Mouse (Mus musculus): ENCODE measurements around the gene Kcnj15. TPM values are rescaled to one million over a fixed set of nuclear protein-coding genes. Genes with fewer than 3 reads are reported as not detected.

Kcnj15 gene
- polyA plus RNA-seq (2012; fragmentation: generic; extraction: Trizol) = 0.01 TPM

DNA sequence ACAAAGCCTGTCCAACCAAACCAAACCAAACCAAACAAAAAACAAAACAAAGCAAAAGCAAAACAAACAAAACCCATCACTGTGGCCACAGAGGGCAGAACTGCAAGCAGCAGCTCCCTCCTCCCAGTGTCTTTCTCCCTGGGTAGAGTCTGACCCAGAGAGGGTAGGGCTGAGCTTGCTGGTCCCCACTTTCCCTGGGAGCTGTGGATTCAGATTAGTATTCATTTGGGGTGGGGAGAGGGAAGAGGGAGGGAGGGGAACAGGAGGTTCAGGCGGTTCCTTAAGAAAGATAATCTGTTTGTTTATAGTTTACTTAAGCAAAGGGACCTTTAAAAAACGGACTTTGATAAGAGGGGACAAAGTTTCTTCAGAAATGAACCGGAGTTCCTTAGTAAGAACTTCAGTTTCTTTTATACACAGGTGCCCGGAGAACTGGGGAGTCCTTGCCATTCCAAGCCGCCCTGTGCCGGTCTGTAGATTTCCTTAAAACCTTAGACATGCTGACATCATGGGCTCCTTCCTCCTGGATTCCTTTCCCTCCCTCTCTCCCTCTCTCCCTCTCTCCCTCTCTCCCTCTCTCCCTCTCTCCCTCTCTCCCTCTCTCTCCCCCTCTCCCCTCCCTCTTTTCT, at the start of gene Kcnj15:
Gene Kcnj15 (plus strand): TSS at position 293 of the 629 bp plus-strand sequence.
- Histone ChIP-seq H3K27me3 (ENCODE audit: control insufficient read depth, insufficient read depth, insufficient read length) (no peaks in the 10 kb centered on the region), H3ac (ENCODE audit: control insufficient read depth, insufficient read length) (no peak within 1 kb of the TSS), H3K4me2 (ENCODE audit: low read depth) (no peak within 1 kb of the TSS), H3K4me3 (no peak within 1 kb of the TSS), H3K79me2 (ENCODE audit: control insufficient read depth, insufficient read depth) (no peaks in the 10 kb centered on the region), H3K36me3 (ENCODE audit: control insufficient read depth, insufficient read depth) (no peaks in the 10 kb centered on the region)
- TF ChIP-seq POLR2AphosphoS2 (IDR thresholded peaks at IDR 0.05; ENCODE audit: insufficient read length, low read depth) (no peak), TCF12 (IDR thresholded peaks at IDR 0.05; ENCODE audit: insufficient read depth, poor library complexity, severe bottlenecking) (no peak), USF1 (IDR thresholded peaks at IDR 0.05; ENCODE audit: low read depth) (no peak), TCF3 (IDR thresholded peaks at IDR 0.05; ENCODE audit: insufficient read length, low read depth) (no peak), MYOD1 (IDR thresholded peaks at IDR 0.05; ENCODE audit: control insufficient read depth in 1 of 3, insufficient read length in 2 of 3, low read depth in 2 of 3) (no peak), CEBPB (IDR thresholded peaks at IDR 0.05; ENCODE audit: insufficient read depth, poor library complexity, severe bottlenecking) (no peak), MAX (IDR thresholded peaks at IDR 0.05; ENCODE audit: low read depth) (no peak)

- Histone ChIP-seq H3K27me3 (ENCODE audit: control insufficient read depth, insufficient read depth, insufficient read length) (no peaks in the 10 kb centered on the region), H3K36me3 (ENCODE audit: control insufficient read depth, insufficient read depth) (no peaks in the 10 kb centered on the region), H3K4me3 (no peak overlapping the region), H3ac (ENCODE audit: control insufficient read depth, insufficient read length) (no peak overlapping the region), H3K4me2 (ENCODE audit: low read depth) (no peak overlapping the region), H3K79me2 (ENCODE audit: control insufficient read depth, insufficient read depth) (no peaks in the 10 kb centered on the region)
- TF ChIP-seq CEBPB (IDR thresholded peaks at IDR 0.05; ENCODE audit: insufficient read depth, poor library complexity, severe bottlenecking) (no peak), MAX (IDR thresholded peaks at IDR 0.05; ENCODE audit: low read depth) (no peak), POLR2A (IDR thresholded peaks at IDR 0.05; ENCODE audit: insufficient read length, low read depth) (no peak), REST (IDR thresholded peaks at IDR 0.05; ENCODE audit: insufficient read depth, insufficient read length) (no peak), POLR2AphosphoS2 (IDR thresholded peaks at IDR 0.05; ENCODE audit: insufficient read length, low read depth) (no peak), SRF (IDR thresholded peaks at IDR 0.05; ENCODE audit: control insufficient read depth, insufficient read length, low read depth) (no peak), MYOG (IDR thresholded peaks at IDR 0.05; ENCODE audit: control insufficient read depth in 1 of 3, insufficient read depth in 1 of 3, insufficient read length in 2 of 3, low read depth in 2 of 3) (no peak), E2F4 (IDR thresholded peaks at IDR 0.05; ENCODE audit: insufficient read depth) (no peak), USF1 (IDR thresholded peaks at IDR 0.05; ENCODE audit: low read depth) (no peak), TCF3 (IDR thresholded peaks at IDR 0.05; ENCODE audit: insufficient read length, low read depth) (no peak), MYOD1 (IDR thresholded peaks at IDR 0.05; ENCODE audit: control insufficient read depth in 1 of 3, insufficient read length in 2 of 3, low read depth in 2 of 3) (no peak), TCF12 (IDR thresholded peaks at IDR 0.05; ENCODE audit: insufficient read depth, poor library complexity, severe bottlenecking) (no peak)
Observed at GRCm38 (mm10) chr16:95208243-95208642, 49.1 kb upstream of the Kcnj15 start.

DNA sequence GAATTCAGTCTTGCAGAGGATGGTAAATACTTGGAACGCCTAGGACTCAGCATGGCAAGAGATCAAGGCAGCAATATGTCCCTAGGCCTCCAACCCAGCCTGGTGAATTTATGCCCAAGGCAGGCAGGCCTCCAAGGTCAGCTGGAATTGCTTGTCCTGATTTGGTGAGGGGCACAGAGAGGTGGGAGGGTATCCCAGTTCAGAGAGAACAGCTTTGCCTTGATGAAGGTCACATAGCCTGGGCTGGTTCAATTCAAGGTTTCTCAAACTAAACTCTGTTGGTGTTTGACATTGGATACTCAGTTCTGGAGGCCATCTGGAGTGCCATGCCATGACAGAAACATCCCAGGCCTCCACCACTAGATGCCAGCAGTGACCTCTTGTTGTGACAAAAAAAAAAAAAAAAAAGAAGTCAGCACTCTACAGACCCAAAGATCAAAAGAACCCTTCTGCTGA, 48.3 kb upstream of the Kcnj15 start:
- H3K4me3 ChIP-seq = no peak overlapping the region
- TF ChIP-seq MYOD1 (IDR thresholded peaks at IDR 0.05; ENCODE audit: control insufficient read depth in 1 of 3, insufficient read length in 2 of 3, low read depth in 2 of 3) (no peak), MYOG (IDR thresholded peaks at IDR 0.05; ENCODE audit: control insufficient read depth in 1 of 3, insufficient read depth in 1 of 3, insufficient read length in 2 of 3, low read depth in 2 of 3) (no peak), POLR2A (IDR thresholded peaks at IDR 0.05; ENCODE audit: insufficient read length, low read depth) (no peak), MAX (IDR thresholded peaks at IDR 0.05; ENCODE audit: low read depth) (no peak), SRF (IDR thresholded peaks at IDR 0.05; ENCODE audit: control insufficient read depth, insufficient read length, low read depth) (no peak), TCF3 (IDR thresholded peaks at IDR 0.05; ENCODE audit: insufficient read length, low read depth) (no peak), E2F4 (IDR thresholded peaks at IDR 0.05; ENCODE audit: insufficient read depth) (no peak), USF1 (IDR thresholded peaks at IDR 0.05; ENCODE audit: low read depth) (no peak), POLR2AphosphoS2 (IDR thresholded peaks at IDR 0.05; ENCODE audit: insufficient read length, low read depth) (no peak), REST (IDR thresholded peaks at IDR 0.05; ENCODE audit: insufficient read depth, insufficient read length) (no peak), CEBPB (IDR thresholded peaks at IDR 0.05; ENCODE audit: insufficient read depth, poor library complexity, severe bottlenecking) (no peak), TCF12 (IDR thresholded peaks at IDR 0.05; ENCODE audit: insufficient read depth, poor library complexity, severe bottlenecking) (no peak)
- H3K36me3 ChIP-seq (ENCODE audit: control insufficient read depth, insufficient read depth) = no peaks in the 10 kb centered on the region
- no peak overlapping the region for H3K4me2 ChIP-seq (ENCODE audit: low read depth)
- no peaks in the 10 kb centered on the region for H3K79me2 ChIP-seq (ENCODE audit: control insufficient read depth, insufficient read depth)
- H3ac ChIP-seq (ENCODE audit: control insufficient read depth, insufficient read length) = no peak overlapping the region
- no peaks in the 10 kb centered on the region for H3K27me3 ChIP-seq (ENCODE audit: control insufficient read depth, insufficient read depth, insufficient read length)

DNA sequence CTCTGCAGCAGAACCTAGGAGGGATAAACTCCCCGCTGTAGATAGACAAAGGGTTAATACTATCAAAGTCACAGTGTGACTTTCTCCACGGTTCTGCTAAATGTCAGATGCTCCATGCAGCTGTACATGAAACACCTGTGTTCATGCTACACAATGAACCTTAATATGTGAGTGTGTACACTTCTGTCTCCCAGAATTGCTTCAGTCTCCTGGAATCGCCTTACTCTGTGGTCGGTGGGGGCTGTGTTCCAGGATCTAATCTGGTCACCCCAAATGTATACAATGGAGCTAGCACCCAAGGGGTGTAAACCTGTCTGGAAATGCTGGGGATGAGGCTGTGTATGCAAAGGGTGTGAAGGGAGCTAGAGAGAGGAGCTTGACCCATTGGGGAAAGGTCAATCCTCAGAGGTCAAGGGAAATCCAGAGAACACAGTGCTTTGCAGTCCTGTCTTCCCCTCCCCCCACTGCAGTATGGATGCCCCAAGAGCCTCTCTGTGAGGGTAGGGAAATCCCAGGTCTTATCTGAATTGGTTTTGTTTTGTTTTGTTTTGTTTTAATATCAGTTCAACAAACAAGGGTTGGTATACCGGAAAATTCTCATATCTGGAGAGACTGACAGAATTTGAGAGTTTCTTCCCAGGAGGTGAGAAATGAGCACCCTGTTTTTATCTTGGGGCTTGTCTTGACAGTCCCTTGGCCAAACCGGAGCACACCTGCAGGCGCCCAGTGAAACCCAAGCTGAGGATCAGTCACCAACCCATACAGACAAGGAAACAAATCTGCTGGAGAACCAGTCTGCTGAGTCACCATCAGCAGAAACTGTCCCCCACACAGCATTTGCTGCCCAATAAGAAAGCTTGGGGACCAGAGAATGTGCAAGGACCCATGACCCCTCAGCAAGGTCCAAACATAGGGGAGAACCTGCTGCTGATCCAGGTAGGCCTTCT, 42.8 kb upstream of the Kcnj15 start:
- no peak for TF ChIP-seq MYOD1 (IDR thresholded peaks at IDR 0.05; ENCODE audit: control insufficient read depth in 1 of 3, insufficient read length in 2 of 3, low read depth in 2 of 3)
- TF ChIP-seq TCF12 (IDR thresholded peaks at IDR 0.05; ENCODE audit: insufficient read depth, poor library complexity, severe bottlenecking) = no peak
- TF ChIP-seq USF1 (IDR thresholded peaks at IDR 0.05; ENCODE audit: low read depth) = no peak
- TF ChIP-seq SRF (IDR thresholded peaks at IDR 0.05; ENCODE audit: control insufficient read depth, insufficient read length, low read depth) = no peak
- no peak for TF ChIP-seq MYOG (IDR thresholded peaks at IDR 0.05; ENCODE audit: control insufficient read depth in 1 of 3, insufficient read depth in 1 of 3, insufficient read length in 2 of 3, low read depth in 2 of 3)
- TF ChIP-seq E2F4 (IDR thresholded peaks at IDR 0.05; ENCODE audit: insufficient read depth) = no peak
- TF ChIP-seq CEBPB (IDR thresholded peaks at IDR 0.05; ENCODE audit: insufficient read depth, poor library complexity, severe bottlenecking) = no peak
- TF ChIP-seq MAX (IDR thresholded peaks at IDR 0.05; ENCODE audit: low read depth) = no peak
- no peak for TF ChIP-seq POLR2A (IDR thresholded peaks at IDR 0.05; ENCODE audit: insufficient read length, low read depth)
- TF ChIP-seq REST (IDR thresholded peaks at IDR 0.05; ENCODE audit: insufficient read depth, insufficient read length) = no peak
- no peak for TF ChIP-seq TCF3 (IDR thresholded peaks at IDR 0.05; ENCODE audit: insufficient read length, low read depth)
- TF ChIP-seq POLR2AphosphoS2 (IDR thresholded peaks at IDR 0.05; ENCODE audit: insufficient read length, low read depth) = no peak
- H3K4me3 ChIP-seq = no peak overlapping the region
- no peak overlapping the region for H3ac ChIP-seq (ENCODE audit: control insufficient read depth, insufficient read length)
- H3K36me3 ChIP-seq (ENCODE audit: control insufficient read depth, insufficient read depth) = no peaks in the 10 kb centered on the region
- no peaks in the 10 kb centered on the region for H3K79me2 ChIP-seq (ENCODE audit: control insufficient read depth, insufficient read depth)
- no peak overlapping the region for H3K4me2 ChIP-seq (ENCODE audit: low read depth)
- no peaks in the 10 kb centered on the region for H3K27me3 ChIP-seq (ENCODE audit: control insufficient read depth, insufficient read depth, insufficient read length)

Data from myocyte (in vitro differentiated cells).